Mouse (Mus musculus) hindbrain, postnatal 0 days (tissue): ENCODE data around the gene Btbd3. TPM values are rescaled to one million over a fixed set of nuclear protein-coding genes. Genes with fewer than 3 reads are reported as not detected.

Source experiments
- ATAC-seq: fragments of 200-750 bp; cut with Nextera tagmentation; 2 replicates; pipeline ENCODE4 v1.8.0; 2017; ENCODE audit warnings: mild to moderate bottlenecking, moderate TSS enrichment, moderate library complexity
- DNase-seq: peaks from one replicate; pipeline ENCODE4 v3.0.0-alpha.2; 2015; ENCODE audit warnings: low spot score
- H3K27ac ChIP-seq: fragments of 300-500 bp; sonication (generic); 2 replicates; pipeline ENCODE4 v1.5.1; 2014; ENCODE audit warnings: mild to moderate bottlenecking
- H3K27me3 ChIP-seq: fragments of 300-500 bp; sonication (generic); 2 replicates; pipeline ENCODE4 v1.6.1; 2014; ENCODE audit warnings: low read length, mixed read lengths; ENCODE audit not compliant: insufficient read depth
- H3K36me3 ChIP-seq: fragments of 300-500 bp; sonication (generic); 2 replicates; pipeline ENCODE4 v1.6.1; 2014; ENCODE audit warnings: low read length, mixed read lengths; ENCODE audit not compliant: insufficient read depth
- H3K4me1 ChIP-seq: fragments of 300-500 bp; sonication (generic); 2 replicates; pipeline ENCODE4 v1.6.1; 2014; ENCODE audit warnings: antibody characterized with exemption, low read length, mixed read lengths; ENCODE audit not compliant: insufficient read depth
- H3K4me2 ChIP-seq: fragments of 300-500 bp; sonication (generic); 2 replicates; pipeline ENCODE4 v1.6.1; 2014; ENCODE audit warnings: low read depth, mild to moderate bottlenecking, low read length, moderate library complexity, mixed read lengths
- H3K4me3 ChIP-seq: fragments of 300-500 bp; sonication (generic); 2 replicates; pipeline ENCODE4 v1.5.1; 2014; ENCODE audit warnings: low read length
- H3K9ac ChIP-seq: fragments of 300-500 bp; sonication (generic); replicated peaks from 2 replicates; pipeline ENCODE4 v1.6.1; 2014; ENCODE audit warnings: mild to moderate bottlenecking, low read length, moderate library complexity, mixed read lengths
- H3K9me3 ChIP-seq: fragments of 300-500 bp; sonication (generic); 2 replicates; pipeline ENCODE4 v1.6.1; 2016; ENCODE audit warnings: low read length, mixed read lengths
- CTCF ChIP-seq: IDR thresholded peaks from 2 replicates; pipeline ENCODE4 v1.5.1; 2016; ENCODE audit warnings: antibody characterized with exemption, control low read depth, low read depth
- WGBS: fragments of 180-500 bp; shearing (Covaris S2); extraction: QIAGEN DNeasy Blood & Tissue Kit; methylation state at CpG from one replicate; pipeline ENCODE4 v1.1.7; 2014; 5-methylcytosine and 5-hydroxymethylcytosine counted together
- polyA plus RNA-seq: library from polyadenylated mRNA; unstranded; fragments of >200 nt; fragmentation: Nextera tagmentation; extraction: Ambion mirVana; gene quantifications from 2 replicates; pipeline ENCODE4 v1.2.1, GENCODE M21; 2015
- total RNA-seq: library from RNA; depleted of rRNA; stranded (reverse); fragments of >200 nt; gene quantifications from 2 replicates; pipeline ENCODE4 v1.2.3, GENCODE M21; 2014

The Btbd3 gene
- total and polyA plus RNA-seq, 2 experiments from 2014 or later = 37.4 to 63.1 TPM

- WGBS = 28% methylated on average over 3 of the region's 3 CpGs
- no peak overlapping the region for H3K4me3 ChIP-seq
- no peaks in the 10 kb centered on the region for H3K36me3 ChIP-seq
- H3K4me2 ChIP-seq = no peak overlapping the region
- peak overlapping the region; percentile 36; the same call in 1 of the 2 replicates for H3K27ac ChIP-seq
- DNase-seq = peak; percentile 65
- ATAC-seq = peak; percentile 57; the same call in 1 of the 2 replicates
- TF ChIP-seq CTCF = no peak
- no peak overlapping the region for H3K9ac ChIP-seq
- H3K27me3 ChIP-seq = no peaks in the 10 kb centered on the region
- no peaks in the 10 kb centered on the region for H3K9me3 ChIP-seq
- no peaks in the 10 kb centered on the region for H3K4me1 ChIP-seq
These were observed 332.7 kb downstream of the Btbd3 start for GRCm38 (mm10) chr2:138589105-138589504.

- ATAC-seq (no peak), DNase-seq (no peak)
- TF ChIP-seq CTCF = no peak
- 82% methylated on average over 1 of the region's 1 CpGs for WGBS
- H3K9ac ChIP-seq = no peak overlapping the region
- no peak overlapping the region for H3K4me3 ChIP-seq
- H3K4me1 ChIP-seq = no peaks in the 10 kb centered on the region
- H3K4me2 ChIP-seq = no peak overlapping the region
- no peaks in the 10 kb centered on the region for H3K36me3 ChIP-seq
- H3K27ac ChIP-seq = no peak overlapping the region
- H3K27me3 ChIP-seq = no peaks in the 10 kb centered on the region
- no peaks in the 10 kb centered on the region for H3K9me3 ChIP-seq
These were observed 333.9 kb downstream of the Btbd3 start for GRCm38 (mm10) chr2:138590307-138590706.

- Histone ChIP-seq H3K9me3 (no peaks in the 10 kb centered on the region), H3K27ac (no peak overlapping the region), H3K27me3 (no peaks in the 10 kb centered on the region), H3K36me3 (no peaks in the 10 kb centered on the region), H3K4me2 (no peak overlapping the region), H3K9ac (no peak overlapping the region), H3K4me1 (no peaks in the 10 kb centered on the region), H3K4me3 (no peak overlapping the region)
- no peak for TF ChIP-seq CTCF
- DNase-seq (no peak), ATAC-seq (no peak)
These were observed 356.0 kb downstream of the Btbd3 start for GRCm38 (mm10) chr2:138612361-138612760.

DNA sequence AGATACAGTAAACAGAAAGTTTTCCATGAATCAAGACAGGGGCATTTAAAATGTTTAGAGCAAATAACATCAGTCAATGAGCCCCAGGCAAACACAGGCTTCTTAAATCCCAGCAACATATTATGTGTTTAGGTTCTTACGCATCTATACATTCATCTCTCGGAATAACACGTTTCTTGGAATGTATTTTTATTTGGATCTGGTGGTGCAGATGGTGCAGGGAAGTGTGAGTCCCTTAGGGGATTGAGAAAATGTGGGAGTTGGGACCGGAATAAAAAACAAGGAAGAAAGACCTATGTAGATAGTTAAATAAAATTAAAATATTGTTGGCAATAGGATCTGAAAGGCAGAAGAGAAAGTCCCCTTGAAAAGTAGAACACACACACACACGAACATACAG, 361.1 kb downstream of the Btbd3 start:
- no peak for ATAC-seq
- no peak for DNase-seq
- no peaks in the 10 kb centered on the region for H3K36me3 ChIP-seq
- no peaks in the 10 kb centered on the region for H3K9me3 ChIP-seq
- no peak for TF ChIP-seq CTCF
- no peak overlapping the region for H3K27ac ChIP-seq
- H3K9ac ChIP-seq = no peak overlapping the region
- H3K4me2 ChIP-seq = no peak overlapping the region
- no peak overlapping the region for H3K4me3 ChIP-seq
- no peaks in the 10 kb centered on the region for H3K27me3 ChIP-seq
- no peaks in the 10 kb centered on the region for H3K4me1 ChIP-seq
- 80% methylated on average over 5 of the region's 5 CpGs for WGBS
